Mouse (Mus musculus) kidney, embryonic 14.5 days (tissue): ENCODE measurements at regions not wholly inside any gene's neighbourhood (a gene's known extent, or its start where the extent isn't known, plus 50 kb on each side); places are given as distances from the start of the nearest gene placed in this dataset.
A peak's percentile ranks its signal among the peaks of the same experiment; 100 is the strongest.

Source experiments
- ATAC-seq: fragments of 200-750 bp; cut with Nextera tagmentation; 2 replicates; pipeline ENCODE4 v1.8.0; 2017; ENCODE audit warnings: moderate number of reproducible peaks, mild to moderate bottlenecking, moderate TSS enrichment, moderate library complexity; ENCODE audit not compliant: low FRiP score, low TSS enrichment
- H3K27ac ChIP-seq: fragments of 300-500 bp; sonication (generic); 2 replicates; pipeline ENCODE4 v1.5.1; 2014; ENCODE audit warnings: low read depth, mild to moderate bottlenecking, low read length, moderate library complexity, mixed read lengths
- H3K27me3 ChIP-seq: fragments of 300-500 bp; sonication (generic); 2 replicates; pipeline ENCODE4 v1.6.1; 2014; ENCODE audit warnings: mild to moderate bottlenecking, low read length; ENCODE audit not compliant: control insufficient read depth, insufficient read depth
- H3K36me3 ChIP-seq: fragments of 300-500 bp; sonication (generic); 2 replicates; pipeline ENCODE4 v1.6.1; 2014; ENCODE audit warnings: low read length, mixed read lengths; ENCODE audit not compliant: control insufficient read depth, insufficient read depth
- H3K4me1 ChIP-seq: fragments of 300-500 bp; sonication (generic); 2 replicates; pipeline ENCODE4 v1.6.1; 2014; ENCODE audit warnings: low read length, mixed read lengths; ENCODE audit not compliant: control insufficient read depth, insufficient read depth
- H3K4me2 ChIP-seq: fragments of 300-500 bp; sonication (generic); replicated peaks from 2 replicates; pipeline ENCODE4 v1.6.1; 2014; ENCODE audit warnings: low read depth, mild to moderate bottlenecking, low read length
- H3K4me3 ChIP-seq: fragments of 300-500 bp; sonication (generic); 2 replicates; pipeline ENCODE4 v1.5.1; 2014; ENCODE audit warnings: mild to moderate bottlenecking, low read length
- H3K9ac ChIP-seq: fragments of 300-500 bp; sonication (generic); 2 replicates; pipeline ENCODE4 v1.6.1; 2014; ENCODE audit warnings: low read depth, mild to moderate bottlenecking, low read length, moderate library complexity
- H3K9me3 ChIP-seq: fragments of 300-500 bp; sonication (generic); 2 replicates; pipeline ENCODE4 v1.6.1; 2016; ENCODE audit warnings: low read length; ENCODE audit not compliant: control insufficient read depth
- WGBS: fragments of 180-500 bp; shearing (Covaris S2); extraction: QIAGEN DNeasy Blood & Tissue Kit; methylation state at CpG from one replicate; pipeline ENCODE4 v1.1.7; 2014; 5-methylcytosine and 5-hydroxymethylcytosine counted together

DNA sequence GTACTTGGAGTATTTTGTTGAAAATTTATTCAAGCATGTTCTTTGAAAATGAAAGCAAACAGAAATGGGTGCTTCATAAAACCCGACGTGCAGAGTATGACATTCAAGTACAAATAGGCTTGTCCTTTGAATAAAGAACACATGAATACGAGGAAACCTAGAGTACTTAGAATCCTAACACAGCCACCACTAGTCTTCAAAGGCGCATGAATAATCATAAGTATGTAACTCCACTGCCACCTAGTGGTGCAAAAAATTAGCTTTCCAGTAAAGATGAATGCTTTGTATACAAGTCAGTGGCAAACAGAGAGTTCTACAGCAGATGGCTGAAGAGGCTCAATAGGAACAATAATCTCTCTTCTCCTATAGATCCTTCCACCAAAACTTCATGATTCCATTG, 1449.8 kb upstream of the Tenm3 start:
- Histone ChIP-seq H3K4me1 (no peaks in the 10 kb centered on the region), H3K27ac (no peak overlapping the region), H3K9ac (no peak overlapping the region), H3K27me3 (no peaks in the 10 kb centered on the region), H3K4me2 (no peak overlapping the region), H3K36me3 (no peaks in the 10 kb centered on the region), H3K9me3 (no peaks in the 10 kb centered on the region), H3K4me3 (no peak overlapping the region)
- peak; percentile 89 for ATAC-seq
- 8% methylated on average over 4 of the region's 4 CpGs for WGBS

DNA sequence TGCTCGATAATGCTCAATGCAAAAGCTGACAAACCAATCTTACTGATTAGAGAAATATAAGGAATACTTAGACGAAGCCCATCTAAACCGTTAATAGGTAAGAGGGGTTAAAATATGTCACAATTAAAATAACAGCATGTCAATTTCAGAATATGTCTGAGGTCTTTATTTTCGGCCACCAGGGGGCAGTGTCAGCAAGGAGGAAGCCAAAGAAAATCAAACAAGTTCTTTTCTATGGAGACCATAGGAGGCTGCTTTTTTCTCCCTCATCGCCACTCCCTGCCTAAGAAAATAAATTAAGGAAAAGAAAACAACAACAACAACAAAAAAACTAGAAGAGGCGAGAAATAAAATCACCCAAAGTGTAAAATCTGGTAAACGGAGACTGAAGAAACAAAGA, 1448.4 kb upstream of the Tenm3 start:
- peak overlapping the region; percentile 25 for H3K4me2 ChIP-seq
- H3K36me3 ChIP-seq, result no peaks in the 10 kb centered on the region
- H3K9ac ChIP-seq, result no peak overlapping the region
- no peaks in the 10 kb centered on the region for H3K4me1 ChIP-seq
- no peak for ATAC-seq
- H3K27ac ChIP-seq, result no peak overlapping the region
- WGBS, result 35% methylated on average over 7 of the region's 7 CpGs
- no peaks in the 10 kb centered on the region for H3K9me3 ChIP-seq
- no peak overlapping the region for H3K4me3 ChIP-seq
- H3K27me3 ChIP-seq, result no peaks in the 10 kb centered on the region

DNA sequence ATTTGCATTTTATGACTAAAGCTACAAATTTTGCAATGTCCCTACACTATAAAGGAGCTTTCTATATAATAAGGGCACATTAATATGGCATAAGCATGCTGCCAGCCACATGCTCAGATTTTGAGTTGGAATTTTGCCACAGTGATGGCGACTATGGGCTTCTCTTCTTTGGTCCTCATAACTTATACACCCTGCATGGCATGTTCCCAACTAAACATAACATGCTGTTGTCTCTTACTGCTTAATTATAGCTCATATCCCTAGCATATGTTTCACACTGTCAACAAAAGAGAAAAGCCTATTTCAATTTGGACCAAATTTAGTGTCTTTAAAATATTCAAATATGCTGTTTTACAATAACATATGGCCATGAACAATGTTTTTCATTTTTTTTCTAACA, 1432.6 kb upstream of the Tenm3 start:
- Histone ChIP-seq H3K9ac (no peak overlapping the region), H3K4me1 (no peaks in the 10 kb centered on the region), H3K4me2 (no peak overlapping the region), H3K27me3 (no peaks in the 10 kb centered on the region), H3K36me3 (no peaks in the 10 kb centered on the region), H3K4me3 (no peak overlapping the region), H3K27ac (no peak overlapping the region), H3K9me3 (no peaks in the 10 kb centered on the region)
- ATAC-seq, result no peak
- 80% methylated on average over 1 of the region's 1 CpGs for WGBS

DNA sequence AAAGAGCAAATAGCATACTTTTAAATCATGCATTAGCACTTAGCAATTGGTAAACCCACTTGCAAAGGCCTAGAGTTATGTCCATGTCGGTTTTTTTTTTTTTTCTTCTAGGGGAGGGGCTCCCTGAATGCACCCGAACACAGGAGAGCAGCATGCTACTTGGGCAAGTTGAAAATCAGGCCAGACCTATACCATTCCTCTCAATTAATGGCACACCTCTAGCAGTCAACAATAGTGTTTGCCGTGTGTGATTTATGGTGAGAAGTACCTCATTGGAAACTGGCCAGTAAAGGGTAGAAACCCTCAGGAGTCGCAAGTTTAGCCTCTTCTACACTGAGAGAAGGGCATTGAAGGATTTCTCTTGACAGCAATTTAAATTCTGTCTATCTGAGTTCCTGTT, 1421.0 kb upstream of the Tenm3 start:
- Histone ChIP-seq H3K4me1 (no peaks in the 10 kb centered on the region), H3K9me3 (no peaks in the 10 kb centered on the region), H3K4me2 (no peak overlapping the region), H3K36me3 (no peaks in the 10 kb centered on the region), H3K4me3 (no peak overlapping the region), H3K27me3 (no peaks in the 10 kb centered on the region), H3K9ac (no peak overlapping the region), H3K27ac (no peak overlapping the region)
- WGBS, result 59% methylated on average over 4 of the region's 4 CpGs
- no peak for ATAC-seq
